In the genomic region with DNA sequence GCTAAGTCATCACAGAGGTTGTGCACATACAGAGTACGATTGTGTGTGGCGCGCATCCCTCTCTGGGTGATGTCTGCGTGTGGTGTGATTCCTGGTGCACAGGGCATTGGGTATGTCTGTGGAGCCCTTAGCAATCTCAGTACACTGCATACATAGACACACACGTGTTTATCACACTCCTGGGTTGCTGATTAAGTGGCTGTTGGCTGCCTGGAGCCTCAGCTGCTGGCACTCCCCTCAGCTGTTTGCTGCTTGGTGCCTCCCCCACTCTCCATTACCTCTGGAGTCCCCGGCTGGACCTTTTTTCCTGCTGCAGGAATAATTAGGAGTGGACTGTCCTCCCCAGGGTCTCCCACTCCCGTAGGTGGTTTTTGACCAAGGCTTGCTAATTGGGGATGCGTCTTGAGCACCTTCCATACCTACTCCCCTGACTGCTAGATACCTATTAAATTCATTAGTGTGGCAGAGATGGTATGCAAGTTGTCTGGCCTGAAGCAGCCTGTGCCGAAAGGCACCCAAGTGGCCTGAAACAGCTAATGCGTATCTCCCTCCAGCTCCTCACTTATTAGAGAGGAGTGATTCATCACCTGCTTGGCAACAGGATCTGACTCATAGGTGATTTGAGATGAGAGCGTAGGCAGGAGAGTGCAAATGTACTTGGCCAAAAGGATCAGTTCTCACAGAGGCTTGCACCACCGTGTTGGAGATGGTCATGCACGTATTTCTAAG, we compare ENCODE assay signal across 9 mouse cellular contexts. TPM values are rescaled to one million over a fixed set of nuclear protein-coding genes. Genes with fewer than 3 reads are reported as not detected.
A peak's percentile ranks its signal among the peaks of the same experiment; 100 is the strongest.
DNase-seq lines count a peak whose midpoint lies in the region; ATAC-seq and TF ChIP-seq lines count a peak whose summit lies in the region.
"Had no signal": no experiment of that assay in that cellular context is flagged by ENCODE, and none has a peak within 500 bp of the region (broad histone marks: within the 10 kb centered on the region; RNA-seq: fewer than 3 reads in every experiment).

No protein-coding gene starts in this region.

- no peaks in the 10 kb centered on the region for H3K9me3 ChIP-seq in forebrain, embryonic 10.5 days
- H3K9me3 ChIP-seq in forebrain, embryonic 14.5 days (replicated peaks; ENCODE audit: control insufficient read depth, low read length), result no peaks in the 10 kb centered on the region
- H3K9me3 ChIP-seq in lung, embryonic 14.5 days (ENCODE audit: low read depth, low read length), result no peaks in the 10 kb centered on the region
- no peaks in the 10 kb centered on the region for H3K9me3 ChIP-seq in hindbrain, postnatal 0 days (ENCODE audit: low read length)
- H3K9me3 ChIP-seq in stomach, embryonic 16.5 days (replicated peaks; ENCODE audit: control insufficient read depth, low read length), result no peaks in the 10 kb centered on the region

- TF ChIP-seq CTCF in lung, embryonic 14.5 days (IDR thresholded peaks at IDR 0.05; ENCODE audit: low read depth), result no peak
- TF ChIP-seq CTCF in hindbrain, postnatal 0 days (IDR thresholded peaks at IDR 0.05; ENCODE audit: low read depth), result no peak

- 93% methylated on average over 13 of the region's 13 CpGs for WGBS in forebrain, embryonic 10.5 days
- WGBS in forebrain, embryonic 14.5 days, result 88% methylated on average over 13 of the region's 13 CpGs
- WGBS in lung, embryonic 14.5 days, result 80% methylated on average over 13 of the region's 13 CpGs
- 71% methylated on average over 13 of the region's 13 CpGs for WGBS in hindbrain, postnatal 0 days
- WGBS in stomach, embryonic 16.5 days, result 85% methylated on average over 13 of the region's 13 CpGs

- H3K4me3 ChIP-seq in forebrain, embryonic 10.5 days, result no peak overlapping the region
- no peak overlapping the region for H3K4me3 ChIP-seq in forebrain, embryonic 14.5 days (ENCODE audit: low read depth, low read length)
- no peak overlapping the region for H3K4me3 ChIP-seq in lung, embryonic 14.5 days (ENCODE audit: low read depth, low read length)
- H3K4me3 ChIP-seq in hindbrain, postnatal 0 days (ENCODE audit: low read length), result no peak overlapping the region
- no peak overlapping the region for H3K4me3 ChIP-seq in stomach, embryonic 16.5 days (replicated peaks; ENCODE audit: low read length)

- no peak for ATAC-seq in forebrain, embryonic 14.5 days
- ATAC-seq in lung, embryonic 14.5 days (ENCODE audit: insufficient read depth), result peak; percentile 69
- peak; percentile 42 for ATAC-seq in hindbrain, postnatal 0 days
- ATAC-seq in stomach, embryonic 16.5 days (ENCODE audit: insufficient read depth, low FRiP score), result peak; percentile 20; the same call in 1 of the 2 replicates

- H3K4me1 ChIP-seq in forebrain, embryonic 10.5 days, result peaks cover 31% of the 10 kb centered on the region
- peaks cover 13% of the 10 kb centered on the region for H3K4me1 ChIP-seq in forebrain, embryonic 14.5 days (ENCODE audit: control insufficient read depth, insufficient read depth, low read length)
- H3K4me1 ChIP-seq in lung, embryonic 14.5 days (ENCODE audit: insufficient read depth), result no peaks in the 10 kb centered on the region
- no peaks in the 10 kb centered on the region for H3K4me1 ChIP-seq in hindbrain, postnatal 0 days (ENCODE audit: insufficient read depth, low read length)
- H3K4me1 ChIP-seq in stomach, embryonic 16.5 days (ENCODE audit: control insufficient read depth, insufficient read depth, low read length), result 0 out of 2 replicates have a peak, but pooled peaks cover 6% of the 10 kb centered on the region

- peak; percentile 11 for DNase-seq in forebrain, embryonic 10.5 days (ENCODE audit: extremely low spot score, low spot score)
- no peak for DNase-seq in forebrain, embryonic 14.5 days (ENCODE audit: low spot score)
- no peak for DNase-seq in lung, embryonic 14.5 days
- no peak for DNase-seq in lung, adult 18-20 months
- no peak for DNase-seq in hindbrain, postnatal 0 days (ENCODE audit: low spot score)
- no peak for DNase-seq in layer of hippocampus, postnatal 25 days (ENCODE audit: extremely low spot score in 1 of 2, low spot score in 1 of 2)
- no peak for DNase-seq in Muller cell, postnatal 12 days (ENCODE audit: inconsistent ontology term)
- DNase-seq: adrenal gland, postnatal 25 days had no signal

- H3K4me2 ChIP-seq in forebrain, embryonic 14.5 days (ENCODE audit: low read length), result no peak overlapping the region
- H3K4me2 ChIP-seq in lung, embryonic 14.5 days, result no peak overlapping the region
- H3K4me2 ChIP-seq in hindbrain, postnatal 0 days (ENCODE audit: low read depth, low read length), result no peak overlapping the region
- H3K4me2 ChIP-seq in stomach, embryonic 16.5 days (ENCODE audit: low read depth, low read length), result no peak overlapping the region

- no peak overlapping the region for H3K9ac ChIP-seq in forebrain, embryonic 14.5 days (ENCODE audit: low read length)
- no peak overlapping the region for H3K9ac ChIP-seq in lung, embryonic 14.5 days
- no peak overlapping the region for H3K9ac ChIP-seq in hindbrain, postnatal 0 days (replicated peaks; ENCODE audit: low read length)
- H3K9ac ChIP-seq in stomach, embryonic 16.5 days (ENCODE audit: low read length), result no peak overlapping the region

- peaks cover 77% of the 10 kb centered on the region for H3K36me3 ChIP-seq in forebrain, embryonic 10.5 days (replicated peaks)
- H3K36me3 ChIP-seq in forebrain, embryonic 14.5 days (ENCODE audit: control insufficient read depth, insufficient read depth, low read length), result peaks cover 41% of the 10 kb centered on the region
- peaks cover 30% of the 10 kb centered on the region; the same call in 1 of the 2 replicates for H3K36me3 ChIP-seq in lung, embryonic 14.5 days (ENCODE audit: insufficient read depth)
- H3K36me3 ChIP-seq in hindbrain, postnatal 0 days (ENCODE audit: insufficient read depth, low read length), result peaks cover 12% of the 10 kb centered on the region; the same call in 1 of the 2 replicates
- H3K36me3 ChIP-seq in stomach, embryonic 16.5 days (ENCODE audit: control insufficient read depth, insufficient read depth, low read length), result peaks cover 20% of the 10 kb centered on the region; the same call in 1 of the 2 replicates

- H3K27ac ChIP-seq in forebrain, embryonic 10.5 days, result no peak overlapping the region
- H3K27ac ChIP-seq in forebrain, embryonic 14.5 days (ENCODE audit: low read depth, low read length), result no peak overlapping the region
- H3K27ac ChIP-seq in lung, embryonic 14.5 days (ENCODE audit: low read depth), result no peak overlapping the region
- H3K27ac ChIP-seq in hindbrain, postnatal 0 days, result no peak overlapping the region
- H3K27ac ChIP-seq in stomach, embryonic 16.5 days (ENCODE audit: low read length), result no peak overlapping the region

- no peaks in the 10 kb centered on the region for H3K27me3 ChIP-seq in forebrain, embryonic 10.5 days (ENCODE audit: poor library complexity, severe bottlenecking)
- no peaks in the 10 kb centered on the region for H3K27me3 ChIP-seq in forebrain, embryonic 14.5 days (replicated peaks; ENCODE audit: control insufficient read depth, insufficient read depth, low read length)
- no peaks in the 10 kb centered on the region for H3K27me3 ChIP-seq in lung, embryonic 14.5 days (ENCODE audit: insufficient read depth, low read length)
- H3K27me3 ChIP-seq in hindbrain, postnatal 0 days (ENCODE audit: insufficient read depth, low read length), result no peaks in the 10 kb centered on the region
- no peaks in the 10 kb centered on the region for H3K27me3 ChIP-seq in stomach, embryonic 16.5 days (ENCODE audit: control insufficient read depth, insufficient read depth, low read length)

RNA-seq across cellular contexts. Expression of a gene that starts 50.2 kb away (rescaled TPM):
- polyA plus RNA-seq in forebrain, embryonic 10.5 days (2016; fragmentation: Nextera tagmentation; extraction: Ambion mirVana), result 19.6 and 21.2 TPM in 2 replicates
- 11.9 and 14.5 TPM in 2 replicates for polyA plus RNA-seq in forebrain, embryonic 14.5 days (2014; fragmentation: Nextera tagmentation; extraction: Ambion mirVana)
- polyA plus RNA-seq in lung, embryonic 14.5 days (2014; fragmentation: Nextera tagmentation; extraction: Ambion mirVana), result 10.3 and 10.5 TPM in 2 replicates
- total RNA-seq in hindbrain, postnatal 0 days (2014; rRNA removed), result 19.1 and 33.4 TPM in 2 replicates
- polyA plus RNA-seq in hindbrain, postnatal 0 days (2015; fragmentation: Nextera tagmentation; extraction: Ambion mirVana), result 18.0 and 18.7 TPM in 2 replicates
- 11.5 and 11.6 TPM in 2 replicates for polyA plus RNA-seq in stomach, embryonic 16.5 days (2015; fragmentation: Nextera tagmentation; extraction: Ambion mirVana)
- total RNA-seq in layer of hippocampus, postnatal 25 days (2021), result 10 to 100 TPM; 23.9 to 26.7 TPM
